Mouse (Mus musculus) CD8-positive naive resting alpha-beta T cell, adult 2 months (primary cell): ENCODE results near the gene Neurl2.
"Not testable (repeated sequence)": the region's sequence is repeated elsewhere in the genome, so short reads cannot be mapped to it uniquely, and the experiment has no call there.

Source experiments
- DNase-seq, 2 experiments: peaks; one replicate each; pipeline ENCODE4 v3.0.0; 2022; ENCODE audit warnings: low read depth in 2 of 2, low spot score in 2 of 2

Neurl2 gene

DNA sequence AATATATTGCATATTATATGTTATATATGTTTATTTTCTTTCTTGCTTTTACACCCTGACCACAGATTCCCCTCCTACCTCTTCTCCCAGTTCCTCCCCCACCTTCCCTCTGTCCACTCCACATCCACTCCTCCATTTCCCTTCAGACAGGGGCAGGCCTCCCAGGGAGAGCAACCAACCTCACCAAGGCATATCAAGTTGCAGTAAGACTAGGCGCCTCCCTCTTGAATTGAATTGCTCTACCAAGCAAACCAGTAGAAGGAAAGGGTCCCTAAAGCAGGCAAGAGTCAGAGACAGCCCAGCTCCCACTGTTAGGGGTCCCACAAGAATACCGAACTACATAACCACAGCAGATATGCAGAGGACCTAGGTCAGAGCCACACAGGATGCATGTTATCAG is 25.9 kb upstream of the Neurl2 start:
- no peak for DNase-seq

DNA sequence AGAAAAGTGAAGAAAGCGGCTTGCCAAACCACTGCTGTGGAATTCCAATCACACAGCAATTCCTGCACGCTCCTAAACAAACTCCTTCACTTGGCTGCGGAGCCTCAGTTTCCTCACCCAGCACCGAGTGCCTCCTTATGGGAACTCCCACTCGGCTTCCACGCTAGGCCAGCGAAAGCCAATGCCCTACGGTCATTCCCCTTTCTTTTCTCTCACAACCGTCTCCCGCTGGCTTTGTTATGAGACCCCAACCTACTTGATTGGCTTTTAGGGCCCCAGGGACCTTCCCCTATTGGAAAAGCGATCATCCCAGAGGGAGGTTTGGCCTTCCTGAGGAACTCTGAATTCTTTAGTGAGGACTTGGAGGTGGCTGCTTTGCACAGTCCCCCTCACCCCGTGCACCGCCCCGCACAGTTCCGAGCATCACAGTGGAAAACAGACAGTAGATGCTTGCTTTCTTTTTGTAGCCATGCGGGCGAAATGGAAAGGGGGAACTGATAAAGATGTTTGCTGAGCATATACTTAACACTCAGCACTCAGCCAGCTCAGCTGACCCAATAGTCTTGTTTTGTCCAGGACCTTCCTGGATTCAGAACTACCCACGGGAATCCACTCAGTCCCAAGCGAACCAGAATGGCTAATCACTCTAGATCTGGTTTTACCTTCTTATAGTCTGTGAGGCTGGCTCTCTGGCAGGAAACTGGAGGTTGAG is 24.7 kb upstream of the Neurl2 start:
- no peak for DNase-seq

DNA sequence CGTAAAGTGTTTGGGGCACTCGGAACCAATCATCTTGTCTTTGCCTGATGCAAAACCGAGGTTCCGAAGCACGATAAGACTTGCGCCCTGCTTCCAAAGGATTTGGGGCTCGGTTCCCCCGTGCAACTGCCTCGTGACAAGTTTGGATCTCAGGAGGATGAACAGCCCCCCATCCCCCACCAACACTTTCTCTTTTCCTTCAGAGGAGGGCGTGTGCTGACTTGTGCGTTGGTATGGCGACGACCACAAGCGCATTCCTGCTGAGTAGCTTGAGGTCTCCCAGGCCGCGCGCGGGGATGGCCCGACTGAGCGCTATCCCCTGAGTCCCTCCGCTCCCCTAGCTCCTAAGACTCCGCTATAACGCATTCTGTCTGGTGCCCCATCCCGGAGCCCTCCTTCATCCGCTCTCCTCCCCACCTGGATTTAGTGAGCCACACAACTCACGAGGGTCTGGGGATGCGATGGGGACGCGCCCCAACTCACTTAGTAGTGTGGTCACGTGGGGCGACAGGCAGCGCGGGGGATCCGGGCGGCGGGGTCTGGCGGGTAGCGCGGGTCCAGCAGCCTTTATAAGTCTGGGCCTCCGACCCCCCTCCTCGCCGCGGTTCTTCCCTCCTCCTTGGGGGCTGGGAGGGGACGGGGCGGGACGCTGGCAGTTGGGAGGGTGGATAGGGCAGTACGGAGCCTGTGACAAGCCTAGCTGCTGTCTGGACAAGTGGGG is 24.0 kb upstream of the Neurl2 start, which contains the start of gene Pltp:
Gene Pltp, minus strand, starts transcription at position 611 of the 721 bp plus-strand sequence.
- peak in 1 of 2 experiments; percentile 36 for DNase-seq

DNA sequence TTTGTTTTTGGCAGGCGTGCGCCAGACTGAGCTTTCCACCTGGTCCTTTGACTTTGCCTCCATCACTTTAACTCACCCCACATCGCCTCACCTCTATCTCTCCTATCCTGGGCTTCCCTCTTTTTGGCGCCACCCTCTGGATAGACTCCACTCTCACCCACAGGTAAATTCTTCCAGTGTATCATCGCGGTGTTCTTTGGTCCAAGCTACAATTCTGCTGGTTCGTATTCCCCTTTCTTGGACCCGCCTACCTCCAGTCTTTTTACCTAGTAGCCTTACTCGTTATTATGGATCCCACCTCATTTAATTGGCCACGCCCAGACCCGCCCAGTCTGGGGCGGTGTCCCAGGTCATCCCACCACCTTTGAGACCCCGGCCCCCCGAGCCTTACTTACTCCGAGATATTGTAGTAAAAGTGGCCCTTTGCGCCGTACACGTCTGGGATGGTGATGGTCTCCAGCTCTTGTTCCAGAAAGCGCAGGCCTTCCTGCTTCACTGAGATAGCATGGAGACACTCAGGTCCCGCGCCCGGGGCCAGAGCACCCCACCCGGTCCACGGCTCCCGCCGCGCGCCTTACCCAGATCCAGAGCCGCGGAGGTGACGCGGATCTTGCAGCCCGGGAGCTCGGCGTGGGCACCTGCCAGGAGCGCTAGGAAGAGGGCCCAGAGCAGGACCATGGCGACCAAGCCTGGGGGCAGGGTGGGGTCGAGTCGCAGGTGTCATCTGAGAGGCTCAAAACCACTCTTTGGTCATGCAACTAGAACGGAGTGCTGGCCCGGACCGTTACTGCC is 23.2 kb upstream of the Neurl2 start:
- DNase-seq: no peak

DNA sequence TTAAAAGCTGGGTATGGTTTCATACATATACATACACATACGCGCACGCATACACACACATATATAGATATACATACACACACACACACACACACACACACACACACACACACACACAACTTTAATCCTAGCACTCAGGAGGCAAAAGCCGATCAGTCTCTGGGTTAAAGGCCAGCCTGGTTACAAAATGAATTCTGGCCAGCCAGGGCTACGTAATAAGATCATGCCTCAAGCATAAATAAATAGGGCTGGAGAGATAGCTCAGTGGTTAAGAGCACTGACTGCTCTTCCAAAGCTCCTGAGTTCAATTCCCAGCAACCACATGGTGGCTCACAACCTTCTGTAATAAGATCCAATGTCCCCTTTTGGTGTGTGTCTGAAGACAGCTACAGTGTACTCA is 22.3 kb upstream of the Neurl2 start:
- DNase-seq: not testable (repeated sequence)

DNA sequence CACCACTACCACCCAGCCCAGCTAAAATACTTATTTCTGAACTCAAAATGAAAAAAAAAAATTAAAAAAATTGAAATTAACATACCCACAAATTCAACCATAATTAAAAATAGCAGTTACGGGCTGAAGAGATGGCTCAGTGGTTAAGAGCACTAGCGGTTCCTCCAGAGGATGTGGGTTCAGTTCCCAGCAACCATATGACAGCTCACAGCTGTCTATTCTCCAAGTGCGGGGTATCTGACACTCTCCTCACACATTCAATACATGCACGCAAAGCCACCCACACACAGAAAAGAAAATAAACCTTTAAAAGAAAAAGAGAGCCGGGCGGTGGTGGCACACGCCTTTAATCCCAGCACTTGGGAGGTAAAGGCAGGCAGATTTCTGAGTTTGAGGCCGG is 16.8 kb upstream of the Neurl2 start:
- DNase-seq: no peak

DNA sequence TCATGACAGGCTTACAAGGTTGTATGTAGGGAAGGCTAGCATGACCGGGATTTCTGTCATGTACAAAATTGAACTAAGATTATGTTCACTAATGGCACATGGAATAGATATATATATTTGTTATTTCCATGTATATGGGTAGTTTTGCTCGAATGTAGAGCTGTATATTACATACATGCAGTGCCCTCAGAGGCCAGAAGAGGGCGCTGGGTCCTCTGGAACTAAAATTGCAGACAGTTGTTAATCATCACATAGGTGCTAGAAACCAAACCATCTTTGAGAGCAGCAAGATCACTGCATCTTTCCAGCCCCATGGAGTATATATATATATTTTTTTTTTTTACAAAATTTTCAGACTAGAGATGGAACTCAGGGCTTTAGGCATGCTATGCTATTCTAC is 12.5 kb upstream of the Neurl2 start:
- peak in 1 of 2 experiments; percentile 34 for DNase-seq

DNA sequence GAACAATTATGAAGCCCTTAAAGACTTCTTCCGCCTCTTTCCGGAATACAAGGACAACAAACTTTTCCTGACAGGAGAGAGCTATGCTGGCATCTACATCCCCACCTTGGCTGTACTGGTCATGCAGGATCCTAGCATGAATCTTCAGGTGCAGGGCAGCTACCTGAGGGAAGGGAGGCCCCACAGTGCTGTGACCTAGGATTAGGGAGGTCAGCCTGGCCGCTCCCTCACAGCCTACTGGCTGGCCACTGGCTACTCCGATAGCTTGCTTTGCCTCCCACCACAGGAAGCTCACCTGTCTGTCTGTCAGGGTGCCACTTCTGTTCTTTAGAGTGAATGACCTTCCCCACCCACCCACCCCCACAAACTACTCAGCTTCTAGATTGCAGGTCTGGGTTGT is 1.9 kb upstream of the Neurl2 start:
- DNase-seq: no peak

DNA sequence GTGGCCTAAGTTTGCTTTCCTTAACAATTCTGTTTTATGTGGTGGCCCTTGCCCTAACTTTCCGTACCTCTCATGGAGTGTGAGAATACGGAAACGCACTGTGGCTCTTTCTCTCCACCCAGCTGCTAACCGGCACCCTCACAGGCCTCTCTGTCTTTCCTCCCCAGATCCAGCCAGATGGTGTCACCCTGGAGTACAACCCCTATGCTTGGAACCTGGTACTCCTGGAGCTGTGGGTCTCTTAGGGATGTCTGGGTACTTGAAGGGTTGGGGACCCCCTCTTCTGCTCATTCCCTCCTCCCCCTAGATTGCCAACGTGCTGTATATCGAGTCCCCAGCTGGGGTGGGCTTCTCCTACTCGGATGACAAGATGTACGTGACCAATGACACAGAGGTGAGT is 1.3 kb upstream of the Neurl2 start:
- DNase-seq: no peak

DNA sequence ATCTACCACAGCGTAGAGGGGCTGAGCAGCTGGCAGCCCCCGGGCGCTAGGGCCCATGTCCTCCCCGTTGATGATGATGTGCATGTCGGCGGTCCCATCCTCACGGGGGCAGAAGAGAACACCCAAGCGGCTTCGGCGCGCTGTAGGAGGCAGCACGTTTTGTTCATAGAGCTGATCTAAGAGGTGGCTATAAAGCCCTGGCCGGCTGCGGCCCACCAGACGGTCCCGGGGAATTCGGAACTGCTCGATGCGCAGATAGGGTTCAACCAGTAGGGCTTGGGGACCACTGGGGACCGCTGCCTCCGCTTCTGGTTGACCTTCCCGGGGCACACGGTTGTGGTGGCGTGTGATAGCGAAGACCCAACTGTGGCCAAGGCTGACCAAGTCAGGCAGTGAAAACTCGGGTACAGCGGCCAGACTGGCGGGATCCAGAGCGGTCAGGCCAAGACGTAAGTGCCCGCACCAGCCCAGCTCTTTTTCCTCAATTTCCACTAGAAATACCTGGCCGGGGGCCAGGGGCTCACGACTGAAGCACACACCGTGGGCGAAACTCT is 431 bp downstream of the Neurl2 start, which contains the start of gene Ctsa:
Gene Ctsa, plus strand, starts transcription at position 126 of the 554 bp plus-strand sequence.
- DNase-seq: peak; percentile 68 to 77

DNA sequence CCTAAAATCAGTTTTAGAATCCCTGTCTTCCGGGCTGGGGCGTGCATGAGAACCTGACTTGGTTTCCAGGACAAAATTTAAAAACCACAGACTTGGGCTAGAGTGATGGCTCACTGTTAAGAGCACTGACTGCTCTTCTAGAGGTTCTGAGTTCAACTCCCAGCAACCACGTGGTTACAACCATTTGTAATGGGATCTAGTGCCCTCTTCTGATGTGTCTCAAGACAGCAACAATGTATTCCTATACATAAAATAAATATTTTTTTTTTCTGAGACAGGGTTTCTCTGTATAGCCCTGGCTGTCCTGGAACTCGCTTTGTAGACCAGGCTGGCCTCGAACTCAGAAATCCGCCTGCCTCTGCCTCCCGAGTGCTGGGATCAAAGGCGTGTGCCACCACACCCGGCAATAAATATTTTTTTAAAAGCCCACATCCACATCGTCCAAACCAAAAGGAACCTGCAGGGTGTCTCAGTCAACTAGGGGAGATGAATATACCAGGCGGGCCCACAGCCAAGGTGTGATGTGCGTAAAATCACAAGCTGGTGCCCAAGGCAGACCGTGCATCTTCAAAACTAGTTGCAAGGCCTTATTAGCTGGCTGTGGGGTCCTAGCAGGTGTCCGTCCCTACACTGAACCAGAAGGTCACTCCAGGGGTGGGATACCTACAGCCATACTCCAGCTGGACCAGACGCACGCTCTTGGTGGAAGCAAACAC is 1.1 kb downstream of the Neurl2 start:
- DNase-seq: no peak

DNA sequence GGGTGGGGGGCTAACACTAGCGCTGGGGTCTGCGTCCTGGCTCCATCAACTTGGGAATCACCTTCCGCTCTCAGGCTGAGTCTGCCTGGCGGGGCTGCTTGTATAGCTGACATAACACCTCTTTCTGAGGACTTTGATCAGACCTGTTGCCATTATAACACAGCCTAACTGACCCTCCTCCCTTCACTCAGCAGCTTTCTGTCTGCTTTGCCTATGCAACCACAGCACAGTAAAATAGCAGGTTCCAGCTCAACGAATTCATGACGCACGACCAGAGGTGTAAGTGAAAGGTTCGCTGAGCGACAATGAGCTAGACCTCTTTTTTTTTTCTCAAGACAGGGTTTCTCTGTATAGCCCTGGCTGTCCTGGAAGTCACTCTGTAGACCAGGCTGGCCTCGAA is 2.2 kb downstream of the Neurl2 start:
- no peak for DNase-seq

DNA sequence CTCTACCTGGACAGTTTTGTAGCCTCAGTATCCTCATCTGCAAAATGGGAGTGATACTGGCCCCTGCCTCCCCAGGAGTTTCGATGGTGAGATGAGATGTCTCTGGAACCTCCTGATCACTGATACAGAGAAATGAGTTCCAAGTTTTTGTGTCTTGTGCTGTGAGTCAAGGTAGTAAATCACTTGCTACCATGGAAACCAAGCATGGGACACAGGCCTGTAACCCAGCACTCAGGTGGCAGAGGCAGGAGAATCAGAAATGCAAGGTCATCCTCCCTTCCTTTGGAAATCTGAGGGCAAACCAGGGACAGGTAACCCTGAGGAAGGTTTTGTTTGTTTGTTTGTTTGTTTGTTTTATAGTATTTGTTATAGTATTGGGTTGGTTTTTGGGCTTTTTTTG is 4.2 kb downstream of the Neurl2 start:
- no peak for DNase-seq

DNA sequence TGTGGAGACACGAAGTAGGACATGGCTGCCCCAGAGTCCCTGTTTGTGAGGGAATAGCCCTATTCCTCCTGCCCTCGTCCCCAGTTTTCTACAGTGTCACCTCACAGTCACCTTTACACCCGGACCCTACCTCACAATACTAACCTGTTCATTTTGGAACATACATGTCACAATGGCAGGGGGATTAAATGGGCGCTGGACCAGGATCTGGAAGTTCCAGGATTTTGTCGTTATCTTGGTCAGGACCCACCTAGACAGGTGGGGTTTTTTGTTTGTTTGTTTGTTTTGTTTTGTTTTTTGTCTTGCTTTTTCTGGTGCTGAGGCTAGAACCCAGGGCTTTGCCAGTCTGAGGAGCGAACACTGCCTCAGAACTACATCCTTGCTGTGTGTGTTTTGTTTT is 4.8 kb downstream of the Neurl2 start, which contains the start of gene Spata25:
Gene Spata25, minus strand, starts transcription at position 101 of the 400 bp plus-strand sequence.
- DNase-seq: no peak

DNA sequence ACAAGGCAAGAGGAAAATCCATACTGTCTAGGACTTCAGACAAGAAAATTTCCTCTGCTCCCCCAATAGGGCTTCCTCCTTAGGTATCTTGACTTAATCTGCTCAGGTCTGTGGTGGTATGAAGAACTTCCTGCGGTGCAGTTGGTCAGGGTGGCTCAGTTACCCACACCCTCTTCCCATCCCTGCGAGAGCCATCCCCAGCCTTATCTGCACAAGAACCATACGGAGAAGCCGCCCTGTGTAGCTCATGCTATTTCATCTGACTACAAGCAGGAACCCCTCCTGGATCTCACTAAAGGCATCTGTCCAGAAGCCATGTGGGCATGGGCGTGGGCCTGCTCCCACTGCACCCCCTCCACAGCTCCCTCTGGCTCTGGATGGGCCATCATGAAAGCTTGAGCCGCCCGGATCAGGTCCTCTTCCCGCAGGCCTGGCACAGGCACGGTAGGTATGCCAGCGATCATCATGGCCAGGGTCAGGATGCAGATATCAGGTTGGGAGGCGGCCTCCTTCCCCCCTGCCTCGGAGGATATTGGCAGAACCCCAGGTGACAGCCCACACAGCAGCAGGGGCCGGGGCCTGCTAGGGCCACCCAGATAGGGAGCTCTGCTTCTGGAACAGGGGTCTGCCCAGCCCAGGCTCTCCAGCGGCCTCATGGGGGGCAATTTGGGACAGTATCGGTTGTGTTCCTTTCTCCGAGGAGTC is 6.0 kb downstream of the Neurl2 start:
- no peak for DNase-seq

DNA sequence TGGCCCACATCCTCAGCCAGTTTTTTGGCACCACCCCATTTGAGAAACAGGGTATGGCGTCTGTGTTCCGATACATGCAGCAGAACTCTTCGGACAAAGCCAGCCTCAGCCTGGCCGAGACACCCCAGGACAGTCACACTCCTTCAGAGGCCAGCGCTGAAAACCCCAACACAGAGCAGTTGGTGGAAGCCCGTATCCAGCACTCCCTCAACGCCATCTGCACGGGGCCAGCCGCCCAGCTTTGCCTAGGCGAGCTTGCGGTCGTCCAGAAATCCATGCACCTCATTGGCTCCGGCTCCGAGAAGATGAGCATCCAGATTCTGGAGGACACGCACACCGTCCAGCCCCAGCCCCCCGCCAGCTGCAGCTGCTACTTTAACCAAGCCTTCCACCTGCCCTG is 7.7 kb downstream of the Neurl2 start:
- DNase-seq: no peak

DNA sequence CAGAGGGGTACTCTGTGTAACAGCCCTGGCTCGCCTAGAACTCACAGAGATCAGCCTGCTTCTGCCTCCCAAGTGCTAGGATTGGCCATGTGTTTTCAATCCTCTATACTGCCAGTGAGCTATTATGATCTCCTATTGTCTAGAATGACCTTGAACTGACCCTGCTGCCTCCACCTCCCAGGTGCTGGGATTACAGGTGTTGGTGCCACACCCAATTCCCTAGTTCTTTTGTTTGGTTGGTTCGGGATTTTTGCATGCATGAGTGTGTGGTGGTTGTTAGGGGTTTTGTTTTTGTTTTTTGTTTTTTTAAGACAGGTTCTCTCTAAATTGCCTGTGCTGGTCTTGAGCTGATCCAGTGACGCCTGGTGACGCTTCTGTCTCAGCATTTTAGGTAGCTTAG is 9.3 kb downstream of the Neurl2 start:
- no peak for DNase-seq

DNA sequence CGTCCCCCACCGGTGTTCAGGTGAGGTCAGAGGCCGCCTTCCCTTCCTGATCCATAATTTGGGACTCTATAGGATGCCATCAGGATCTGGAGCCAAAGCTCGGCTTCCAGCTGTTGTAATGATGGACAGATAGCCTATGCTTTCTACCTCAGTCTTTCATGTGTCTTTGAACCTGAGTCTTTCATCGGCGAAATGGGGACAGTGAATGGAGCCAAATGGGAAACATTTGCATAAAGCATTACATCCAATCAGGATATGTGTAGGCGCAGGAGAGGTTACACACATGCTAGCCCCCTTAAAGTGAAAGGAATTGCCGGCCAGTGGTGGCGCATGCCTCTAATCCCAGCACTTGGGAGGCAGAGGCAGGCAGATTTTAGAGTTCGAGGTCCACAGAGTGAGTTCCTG is 10.1 kb downstream of the Neurl2 start:
- no peak for DNase-seq

DNA sequence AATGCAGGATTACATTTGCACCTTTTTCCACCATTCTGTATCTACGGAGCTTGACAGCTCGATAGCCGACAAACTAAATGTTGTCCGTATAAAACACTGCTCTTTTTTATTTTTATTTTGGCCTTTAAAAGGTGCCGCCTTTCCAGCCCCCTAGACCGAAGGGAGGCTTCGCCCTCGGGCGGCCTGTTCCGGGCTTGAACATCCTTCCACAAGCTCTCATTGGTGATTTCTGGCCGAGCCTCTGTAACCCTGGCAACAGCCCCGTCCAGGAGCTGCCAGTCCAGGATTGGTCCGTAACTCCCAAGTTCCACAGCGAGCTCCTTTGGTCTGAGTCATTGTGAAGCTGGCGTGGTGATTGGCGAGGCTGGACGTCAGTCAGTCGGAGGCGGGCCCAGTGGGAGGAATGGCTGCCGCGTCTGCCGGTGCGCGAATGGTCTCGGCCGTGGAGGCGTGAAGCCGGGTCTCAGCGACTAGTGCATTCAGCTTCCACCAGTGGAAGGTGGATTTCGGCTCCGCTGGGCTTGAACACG is 10.6 kb downstream of the Neurl2 start, which contains the start of gene Zswim1:
Gene Zswim1, plus strand, starts transcription at position 51 of the 530 bp plus-strand sequence.
- DNase-seq: peak; percentile 99 to 100

DNA sequence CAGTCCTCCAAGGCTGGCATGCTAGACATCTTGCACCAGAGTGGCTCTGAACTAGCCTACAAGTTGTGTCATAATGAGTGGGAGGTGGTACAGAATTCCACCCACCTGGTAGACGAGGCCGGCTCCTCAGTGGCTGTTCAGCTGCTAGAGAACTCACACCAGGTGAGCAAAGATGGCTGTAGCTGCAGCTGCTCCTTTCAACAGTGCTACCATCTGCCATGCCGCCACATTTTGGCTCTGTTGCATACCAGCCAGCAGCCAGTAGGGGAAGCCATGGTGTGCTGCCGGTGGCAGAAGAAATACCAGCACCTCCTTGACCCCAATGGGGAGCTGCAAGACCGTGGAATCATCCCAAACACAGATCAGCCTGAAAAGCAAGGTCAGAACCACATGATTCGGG is 12.2 kb downstream of the Neurl2 start:
- DNase-seq: no peak
